Mouse (Mus musculus) ovary, postnatal 14 days (tissue): Measurements from ENCODE around the gene Nudcd2.
"Not testable (repeated sequence)": the region's sequence is repeated elsewhere in the genome, so short reads cannot be mapped to it uniquely, and the experiment has no call there.

Experiments
- DNase-seq: peaks from one replicate; pipeline ENCODE4 v3.0.0; 2022; ENCODE audit warnings: low spot score

Gene Nudcd2

GRCm38 (mm10) chr11:40733339-40734174 is at the start of gene Nudcd2, which contains the start of gene Hmmr:
Gene Nudcd2, plus strand, starts transcription at chr11:40733667.
Gene Hmmr, minus strand, starts transcription at chr11:40733422.
- DNase-seq, result peak; percentile 78

GRCm38 (mm10) chr11:40690444-40691127 is 42.9 kb upstream of the Nudcd2 start:
- no peak for DNase-seq

- no peak for DNase-seq
Measured at GRCm38 (mm10) chr11:40692101-40692509, 41.4 kb upstream of the Nudcd2 start.

- DNase-seq, result peak; percentile 92
Measured at GRCm38 (mm10) chr11:40692511-40693365, 40.7 kb upstream of the Nudcd2 start.

- peak; percentile 58 for DNase-seq
Measured at GRCm38 (mm10) chr11:40693366-40693951, 40.0 kb upstream of the Nudcd2 start.

- DNase-seq, result peak; percentile 46
Measured at GRCm38 (mm10) chr11:40694311-40695087, 39.0 kb upstream of the Nudcd2 start.

- DNase-seq, result no peak
Measured at GRCm38 (mm10) chr11:40695103-40695502, 38.4 kb upstream of the Nudcd2 start, which contains the start of gene Mat2b. Gene Mat2b, minus strand, starts transcription at chr11:40695203.

GRCm38 (mm10) chr11:40709899-40710298 is 23.6 kb upstream of the Nudcd2 start:
- DNase-seq, result not testable (repeated sequence)

- DNase-seq, result peak; percentile 6
Measured at GRCm38 (mm10) chr11:40713858-40714257, 19.6 kb upstream of the Nudcd2 start.

- no peak for DNase-seq
Measured at GRCm38 (mm10) chr11:40715524-40715923, 17.9 kb upstream of the Nudcd2 start.

- no peak for DNase-seq
Measured at GRCm38 (mm10) chr11:40718324-40718723, 15.1 kb upstream of the Nudcd2 start.

- no peak for DNase-seq
Measured at GRCm38 (mm10) chr11:40732997-40733338, 499 bp upstream of the Nudcd2 start.

- DNase-seq, result no peak
Measured at GRCm38 (mm10) chr11:40734251-40734752, 835 bp downstream of the Nudcd2 start.

- no peak for DNase-seq
Measured at GRCm38 (mm10) chr11:40737369-40737768, 3.9 kb downstream of the Nudcd2 start.

- DNase-seq, result no peak
Measured at GRCm38 (mm10) chr11:40741605-40742262, 8.3 kb downstream of the Nudcd2 start.

GRCm38 (mm10) chr11:40744348-40744747 is 10.9 kb downstream of the Nudcd2 start:
- DNase-seq, result no peak

GRCm38 (mm10) chr11:40746361-40746760 is 12.9 kb downstream of the Nudcd2 start:
- no peak for DNase-seq

GRCm38 (mm10) chr11:40747716-40748115 is 14.2 kb downstream of the Nudcd2 start:
- no peak for DNase-seq

- DNase-seq, result no peak
Measured at GRCm38 (mm10) chr11:40753836-40754235, 20.4 kb downstream of the Nudcd2 start.

GRCm38 (mm10) chr11:40754664-40755107 is 21.2 kb downstream of the Nudcd2 start:
- DNase-seq, result no peak
